In the genomic region with DNA sequence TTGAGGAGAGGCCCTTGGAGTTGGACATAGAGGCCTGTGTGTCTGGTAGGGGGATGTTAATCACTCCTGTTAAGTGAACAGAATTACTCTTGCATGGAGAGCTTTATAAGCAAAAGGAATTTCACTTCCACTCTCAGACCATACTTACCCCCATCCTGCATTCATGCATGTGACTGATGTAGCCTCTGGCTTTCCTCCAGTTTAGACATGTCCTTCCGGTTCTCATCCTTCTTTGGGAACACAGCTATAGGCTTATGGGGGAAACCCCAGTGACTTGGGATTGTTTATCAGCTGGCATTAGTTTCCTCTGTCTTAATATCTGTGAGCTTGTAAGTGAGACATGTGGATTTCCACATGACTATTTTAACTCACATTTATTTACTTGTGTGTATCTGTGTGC, we compare ENCODE assay signal across 22 mouse cellular contexts.
DNase-seq lines count a peak whose midpoint lies in the region; ATAC-seq lines count a peak whose summit lies in the region.
"Had no signal": no experiment of that assay in that cellular context is flagged by ENCODE, and none has a peak within 500 bp of the region (broad histone marks: within the 10 kb centered on the region; RNA-seq: fewer than 3 reads in every experiment).

No protein-coding gene starts in this region.

- no peaks in the 10 kb centered on the region for H3K9me3 ChIP-seq in heart, embryonic 14.5 days (ENCODE audit: control insufficient read depth, low read length)
- no peaks in the 10 kb centered on the region for H3K9me3 ChIP-seq in kidney, embryonic 15.5 days (replicated peaks)
- no peaks in the 10 kb centered on the region for H3K9me3 ChIP-seq in lung, embryonic 16.5 days (ENCODE audit: control insufficient read depth, low read length)
- H3K9me3 ChIP-seq: forebrain, embryonic 10.5 days; midbrain, embryonic 13.5 days; stomach, embryonic 15.5 days had no signal

- H3K36me3 ChIP-seq in heart, embryonic 14.5 days (ENCODE audit: control insufficient read depth, insufficient read depth, low read length), result no peaks in the 10 kb centered on the region
- H3K36me3 ChIP-seq in kidney, embryonic 15.5 days, result no peaks in the 10 kb centered on the region
- H3K36me3 ChIP-seq in lung, embryonic 16.5 days (ENCODE audit: control insufficient read depth, insufficient read depth, low read length), result no peaks in the 10 kb centered on the region
- H3K36me3 ChIP-seq: forebrain, embryonic 10.5 days; G1E; midbrain, embryonic 13.5 days; stomach, embryonic 15.5 days had no signal

- WGBS in heart, embryonic 14.5 days, result 20% methylated on average over 1 of the region's 1 CpGs
- WGBS in kidney, embryonic 15.5 days, result 67% methylated on average over 1 of the region's 1 CpGs
- WGBS in lung, embryonic 16.5 days, result 34% methylated on average over 1 of the region's 1 CpGs

- H3K9ac ChIP-seq in heart, embryonic 14.5 days (ENCODE audit: low read length), result no peak overlapping the region
- H3K9ac ChIP-seq in kidney, embryonic 15.5 days, result no peak overlapping the region
- no peak overlapping the region for H3K9ac ChIP-seq in lung, embryonic 16.5 days (ENCODE audit: low read length)
- H3K9ac ChIP-seq: hindbrain, embryonic 14.5 days; midbrain, embryonic 13.5 days; stomach, embryonic 15.5 days had no signal

- no peak for ATAC-seq in heart, embryonic 14.5 days (ENCODE audit: insufficient number of reproducible peaks, insufficient read depth, low FRiP score, low read depth)
- no peak for ATAC-seq in kidney, embryonic 15.5 days (replicated peaks; ENCODE audit: low FRiP score)
- ATAC-seq in lung, embryonic 16.5 days (ENCODE audit: low read depth), result peak; percentile 71
- ATAC-seq: inflammation-experienced regulatory T-cells, adult 6 months; midbrain, embryonic 13.5 days had no signal

- no peak for DNase-seq in heart, postnatal 4 days
- DNase-seq in kidney, postnatal 36 days, result no peak
- no peak for DNase-seq in lung, adult 18-20 months
- no peak for DNase-seq in thymus, postnatal 0 days (ENCODE audit: low spot score)
- DNase-seq: adrenal gland, adult 2 months; B cell, adult 2 months; cerebellum, adult 11 months; cerebellum, adult 9-11 months; gastrocnemius, postnatal 10 days; heart, postnatal 36 days; left cerebral cortex, postnatal 4 days; thymus, postnatal 36 days had no signal

- no peaks in the 10 kb centered on the region for H3K27me3 ChIP-seq in heart, embryonic 14.5 days (ENCODE audit: control insufficient read depth, insufficient read depth, low read length)
- H3K27me3 ChIP-seq in kidney, embryonic 15.5 days, result no peaks in the 10 kb centered on the region
- H3K27me3 ChIP-seq in lung, embryonic 16.5 days (ENCODE audit: control insufficient read depth, insufficient read depth, low read depth, low read length), result no peaks in the 10 kb centered on the region
- H3K27me3 ChIP-seq: CH12.LX; midbrain, embryonic 13.5 days; stomach, embryonic 15.5 days had no signal

- peaks cover 5 to 20% of the 10 kb centered on the region in 2 experiments for H3K4me1 ChIP-seq in heart, embryonic 14.5 days (ENCODE audit: control insufficient read depth in 2 of 2, insufficient read depth in 2 of 2, low read length in 2 of 2)
- peaks cover 40% of the 10 kb centered on the region for H3K4me1 ChIP-seq in kidney, embryonic 15.5 days
- no peaks in the 10 kb centered on the region; the same call in 1 of the 2 replicates for H3K4me1 ChIP-seq in lung, embryonic 16.5 days (replicated peaks; ENCODE audit: control insufficient read depth, insufficient read depth, low read length)
- H3K4me1 ChIP-seq: stomach, embryonic 15.5 days had no signal

- H3K27ac ChIP-seq in heart, embryonic 14.5 days (replicated peaks in 1 of 2; ENCODE audit: control insufficient read depth in 1 of 2, insufficient read depth in 1 of 2, low read depth in 2 of 2, low read length in 2 of 2), result peak overlapping the region; percentile 45 to 46; a peak in 3 of 4 replicates
- H3K27ac ChIP-seq in kidney, embryonic 15.5 days, result peak overlapping the region; percentile 29; the same call in 1 of the 2 replicates
- peak overlapping the region; percentile 21; the same call in 1 of the 2 replicates for H3K27ac ChIP-seq in lung, embryonic 16.5 days (ENCODE audit: low read length)
- H3K27ac ChIP-seq: forebrain, embryonic 10.5 days; hindbrain, embryonic 14.5 days; midbrain, embryonic 13.5 days; stomach, embryonic 15.5 days had no signal

- H3K4me2 ChIP-seq in heart, embryonic 14.5 days (ENCODE audit: low read length), result no peak overlapping the region
- no peak overlapping the region for H3K4me2 ChIP-seq in kidney, embryonic 15.5 days
- H3K4me2 ChIP-seq in lung, embryonic 16.5 days (ENCODE audit: low read depth, low read length), result no peak overlapping the region
- H3K4me2 ChIP-seq: hindbrain, embryonic 14.5 days; midbrain, embryonic 13.5 days; stomach, embryonic 15.5 days had no signal

- no peak overlapping the region for H3K4me3 ChIP-seq in heart, embryonic 14.5 days (ENCODE audit: control insufficient read depth in 1 of 2, insufficient read depth in 1 of 2, low read depth in 1 of 2, low read length in 2 of 2)
- H3K4me3 ChIP-seq in kidney, embryonic 15.5 days (replicated peaks), result no peak overlapping the region
- no peak overlapping the region for H3K4me3 ChIP-seq in lung, embryonic 16.5 days (ENCODE audit: low read length)
- H3K4me3 ChIP-seq: forebrain, embryonic 10.5 days; midbrain, embryonic 13.5 days; stomach, embryonic 15.5 days had no signal
